Mouse (Mus musculus): ENCODE results near the gene Gm20604.

The Gm20604 gene

GRCm38 (mm10) chr12:102743036-102743588, 15.4 kb downstream of the Gm20604 start:
- in situ Hi-C loops (cut with MboI, MseI): loop anchor here (5.0 kb wide), 1 partner anchor 139 kb away; no protein-coding TSS in a partner anchor

GRCm38 (mm10) chr12:102742056-102742455, 16.4 kb downstream of the Gm20604 start:
- in situ Hi-C loops (cut with MboI, MseI): loop anchor here (5.0 kb wide), 1 partner anchor 140 kb away; no protein-coding TSS in a partner anchor

- in situ Hi-C loops (cut with MboI, MseI): loop anchor here (5.0 kb wide), 1 partner anchor 142 kb away; no protein-coding TSS in a partner anchor
Measured at GRCm38 (mm10) chr12:102740285-102740684, 18.2 kb downstream of the Gm20604 start.

- in situ Hi-C loops (cut with MboI, MseI): no loop called here
Measured at GRCm38 (mm10) chr12:102739096-102739495, 19.4 kb downstream of the Gm20604 start.

GRCm38 (mm10) chr12:102733381-102733780, 25.1 kb downstream of the Gm20604 start:
- in situ Hi-C loops (cut with MboI, MseI): no loop called here

- in situ Hi-C loops (cut with MboI, MseI): no loop called here
Measured at GRCm38 (mm10) chr12:102730798-102731619, 27.5 kb downstream of the Gm20604 start.

- in situ Hi-C loops (cut with MboI, MseI): loop anchor here (5.0 kb wide), 1 partner anchor 148 kb away; no protein-coding TSS in a partner anchor
Measured at GRCm38 (mm10) chr12:102729855-102730797, 28.3 kb downstream of the Gm20604 start.

- in situ Hi-C loops (cut with MboI, MseI): loop anchor here (5.0 kb wide), 1 partner anchor 143 kb away; no protein-coding TSS in a partner anchor
Measured at GRCm38 (mm10) chr12:102725761-102726175, 32.7 kb downstream of the Gm20604 start.

GRCm38 (mm10) chr12:102725146-102725545, 33.3 kb downstream of the Gm20604 start:
- in situ Hi-C loops (cut with MboI, MseI): loop anchor here (5.0 kb wide), 1 partner anchor 143 kb away; no protein-coding TSS in a partner anchor

- in situ Hi-C loops (cut with MboI, MseI): no loop called here
Measured at GRCm38 (mm10) chr12:102723861-102724260, 34.6 kb downstream of the Gm20604 start.

- in situ Hi-C loops (cut with MboI, MseI): no loop called here
Measured at GRCm38 (mm10) chr12:102722966-102723365, 35.5 kb downstream of the Gm20604 start.

- in situ Hi-C loops (cut with MboI, MseI): no loop called here
Measured at GRCm38 (mm10) chr12:102722451-102722850, 36.0 kb downstream of the Gm20604 start.

- in situ Hi-C loops (cut with MboI, MseI): no loop called here
Measured at GRCm38 (mm10) chr12:102719552-102720315, 38.7 kb downstream of the Gm20604 start.

GRCm38 (mm10) chr12:102714654-102715395, 43.6 kb downstream of the Gm20604 start:
- in situ Hi-C loops (cut with MboI, MseI): no loop called here

- in situ Hi-C loops (cut with MboI, MseI): no loop called here
Measured at GRCm38 (mm10) chr12:102714116-102714515, 44.4 kb downstream of the Gm20604 start.

- in situ Hi-C loops (cut with MboI, MseI): no loop called here
Measured at GRCm38 (mm10) chr12:102713153-102713865, 45.2 kb downstream of the Gm20604 start.

GRCm38 (mm10) chr12:102710851-102711375, 47.6 kb downstream of the Gm20604 start:
- in situ Hi-C loops (cut with MboI, MseI): no loop called here

GRCm38 (mm10) chr12:102709896-102710295, 48.6 kb downstream of the Gm20604 start:
- in situ Hi-C loops (cut with MboI, MseI): no loop called here

- in situ Hi-C loops (cut with MboI, MseI): no loop called here
Measured at GRCm38 (mm10) chr12:102708220-102708619, 50.3 kb downstream of the Gm20604 start.

All from T-helper 1 cell (primary cell).